Mouse (Mus musculus) c-Kit-negative CD71-positive TER-119-positive erythroid progenitor cells, embryonic 14.5 days (primary cell): Measurements from ENCODE around the gene Rnf115.

Source experiments
- DNase-seq: peaks from one replicate; pipeline ENCODE4 v3.0.0-alpha.2; 2013; ENCODE audit warnings: low read depth, low spot score

Rnf115 gene

DNA sequence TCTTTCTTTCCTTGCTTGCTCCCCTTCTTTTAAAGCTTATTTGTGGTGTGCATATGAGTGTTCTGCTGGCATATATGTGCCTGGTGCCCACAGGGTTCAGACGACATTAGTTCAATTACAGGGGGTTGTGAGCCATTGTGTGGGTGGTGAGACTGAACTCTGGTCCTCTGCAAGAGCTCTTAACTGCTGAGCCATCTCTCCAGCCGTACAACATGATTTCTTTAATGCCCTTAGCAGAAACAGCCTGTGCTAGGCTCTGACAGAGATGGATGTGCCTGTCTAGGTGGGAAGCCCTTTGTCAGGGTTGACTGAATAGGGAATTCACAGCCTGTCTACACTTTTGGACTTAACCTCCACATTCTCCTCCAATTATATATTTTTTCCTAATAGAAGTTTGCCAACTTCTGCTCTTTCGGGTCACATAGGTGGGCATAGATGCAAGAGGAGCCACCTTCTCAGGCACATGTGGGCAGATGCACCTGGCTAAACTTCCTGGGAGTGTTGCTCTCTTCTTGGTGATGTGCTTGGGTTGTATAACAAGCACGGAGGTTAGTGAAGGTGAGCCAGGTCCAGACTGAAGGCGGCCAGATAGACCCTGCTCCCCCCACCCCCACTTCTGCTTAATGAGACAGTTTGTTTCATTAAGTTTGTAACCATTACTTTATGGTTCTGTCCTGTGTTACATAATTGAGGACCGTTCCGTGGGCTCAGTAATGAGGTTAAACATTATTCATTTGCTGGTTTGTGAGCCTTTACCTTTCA lies 107.3 kb downstream of the Rnf115 start:
- DNase-seq, result no peak

DNA sequence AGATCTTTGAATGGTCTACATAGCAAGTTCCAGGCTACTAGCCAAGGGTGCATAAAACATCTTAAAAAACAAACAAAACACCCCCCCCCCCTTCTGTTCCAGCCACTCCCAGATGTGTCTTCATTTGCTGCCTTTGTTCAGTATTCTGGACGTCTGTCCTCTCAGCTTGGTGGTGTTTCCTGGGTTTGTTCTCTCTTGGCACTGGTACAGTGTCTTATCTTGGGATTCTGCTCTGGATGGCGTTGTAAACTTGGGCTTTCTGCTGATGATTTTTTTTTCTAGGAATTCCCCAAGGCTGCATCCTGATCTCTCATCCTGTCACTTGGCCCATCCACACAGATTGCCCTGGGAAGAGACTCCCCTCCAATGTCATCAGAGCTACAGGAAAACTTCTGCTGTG lies 109.0 kb downstream of the Rnf115 start:
- DNase-seq, result no peak

DNA sequence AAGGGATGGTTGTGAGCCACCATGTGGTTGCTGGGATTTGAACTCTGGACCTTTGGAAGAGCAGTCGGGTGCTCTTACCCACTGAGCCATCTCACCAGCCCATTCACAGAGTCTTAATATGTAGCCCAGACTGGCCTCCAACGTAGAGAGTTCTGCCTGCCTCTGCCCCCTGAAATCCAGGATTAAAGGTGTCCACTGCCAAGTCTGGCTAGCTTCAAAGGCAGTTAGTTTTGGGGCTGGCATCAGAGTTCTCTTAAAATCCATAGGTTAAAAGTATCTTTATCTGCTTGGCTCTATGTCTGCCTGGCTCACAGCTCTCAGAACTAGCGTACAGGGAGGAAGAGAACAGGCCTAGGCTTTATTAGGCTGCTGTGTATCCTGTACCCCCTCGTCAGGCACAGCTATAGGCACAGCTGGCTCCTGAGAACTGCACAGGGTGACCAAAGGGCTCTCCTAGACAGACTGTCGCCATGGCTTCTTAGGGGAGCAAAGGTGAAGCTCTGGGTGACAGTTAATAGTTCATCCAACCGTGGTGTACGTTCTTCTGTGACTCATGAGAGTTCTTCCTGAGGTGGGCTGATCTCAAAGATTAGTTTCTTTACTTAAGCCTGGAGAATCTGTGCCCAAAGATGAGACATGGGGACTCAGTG lies 111.7 kb downstream of the Rnf115 start:
- no peak for DNase-seq
